Mouse (Mus musculus) liver, embryonic 11.5 days (tissue): Measurements from ENCODE around the gene Slc26a8. TPM values are rescaled to one million over a fixed set of nuclear protein-coding genes. Genes with fewer than 3 reads are reported as not detected.

Source experiments
- ATAC-seq: fragments of 200-750 bp; cut with Nextera tagmentation; replicated peaks from 2 replicates; pipeline ENCODE4 v1.8.0; 2017; ENCODE audit warnings: moderate number of reproducible peaks, mild to moderate bottlenecking, moderate TSS enrichment, moderate library complexity; ENCODE audit not compliant: low FRiP score
- DNase-seq: peaks from one replicate; pipeline ENCODE4 v3.0.0-alpha.2; 2017; ENCODE audit warnings: low spot score
- H3K27ac ChIP-seq: fragments of 300-500 bp; sonication (generic); 2 replicates; pipeline ENCODE4 v1.5.1; 2014; ENCODE audit warnings: mild to moderate bottlenecking, low read depth, low read length, control low read depth
- H3K27me3 ChIP-seq: fragments of 300-500 bp; sonication (generic); replicated peaks from 2 replicates; pipeline ENCODE4 v1.6.1; 2014; ENCODE audit warnings: low read length, mixed read lengths; ENCODE audit not compliant: control insufficient read depth, insufficient read depth
- H3K36me3 ChIP-seq: fragments of 300-500 bp; sonication (generic); 2 replicates; pipeline ENCODE4 v1.6.1; 2014; ENCODE audit warnings: mild to moderate bottlenecking, low read length, moderate library complexity, mixed read lengths; ENCODE audit not compliant: control insufficient read depth, insufficient read depth
- H3K4me1 ChIP-seq: fragments of 300-500 bp; sonication (generic); replicated peaks from 2 replicates; pipeline ENCODE4 v1.6.1; 2014; ENCODE audit warnings: low read length, mixed read lengths; ENCODE audit not compliant: control insufficient read depth, insufficient read depth
- H3K4me2 ChIP-seq: fragments of 300-500 bp; sonication (generic); 2 replicates; pipeline ENCODE4 v1.6.1; 2014; ENCODE audit warnings: mild to moderate bottlenecking, control low read depth, moderate library complexity
- H3K4me3 ChIP-seq: fragments of 300-500 bp; sonication (generic); 2 replicates; pipeline ENCODE4 v1.5.1; 2014; ENCODE audit warnings: low read depth, low read length, control low read depth
- H3K9ac ChIP-seq: fragments of 300-500 bp; sonication (generic); 2 replicates; pipeline ENCODE4 v1.6.1; 2014; ENCODE audit warnings: low read depth, low read length, control low read depth
- H3K9me3 ChIP-seq: fragments of 300-500 bp; sonication (generic); 2 replicates; pipeline ENCODE4 v1.6.1; 2016; ENCODE audit warnings: low read length, inconsistent platforms, mixed read lengths; ENCODE audit not compliant: control insufficient read depth
- WGBS: fragments of 180-500 bp; shearing (Covaris S2); extraction: QIAGEN DNeasy Blood & Tissue Kit; methylation state at CpG from one replicate; pipeline ENCODE4 v1.1.7; 2014; 5-methylcytosine and 5-hydroxymethylcytosine counted together
- polyA plus RNA-seq: library from polyadenylated mRNA; unstranded; fragments of >200 nt; fragmentation: Nextera tagmentation; extraction: Ambion mirVana; gene quantifications from 2 replicates; pipeline ENCODE4 v1.2.1, GENCODE M21; 2014

Slc26a8 gene
- polyA plus RNA-seq, 1 experiment from 2014 or later, result 0.34 TPM

- Histone ChIP-seq H3K4me3 (no peak overlapping the region), H3K36me3 (peaks cover 32% of the 10 kb centered on the region), H3K4me2 (no peak overlapping the region), H3K27me3 (no peaks in the 10 kb centered on the region), H3K4me1 (peaks cover 6% of the 10 kb centered on the region), H3K27ac (no peak overlapping the region), H3K9ac (no peak overlapping the region), H3K9me3 (no peaks in the 10 kb centered on the region; the same call in 1 of the 2 replicates)
- ATAC-seq (no peak), DNase-seq (no peak)
- WGBS, result 77% methylated on average over 6 of the region's 7 CpGs
Observed at GRCm38 (mm10) chr17:28715832-28716548, 26.0 kb upstream of the Slc26a8 start.

GRCm38 (mm10) chr17:28714006-28714405, 24.0 kb upstream of the Slc26a8 start:
- H3K9ac ChIP-seq, result no peak overlapping the region
- H3K4me1 ChIP-seq, result peaks cover 24% of the 10 kb centered on the region
- no peak overlapping the region for H3K27ac ChIP-seq
- H3K4me2 ChIP-seq, result no peak overlapping the region
- no peaks in the 10 kb centered on the region; the same call in 1 of the 2 replicates for H3K9me3 ChIP-seq
- H3K36me3 ChIP-seq, result peaks cover 28% of the 10 kb centered on the region
- no peak overlapping the region for H3K4me3 ChIP-seq
- ATAC-seq (no peak), DNase-seq (no peak)
- 93% methylated on average over 3 of the region's 3 CpGs for WGBS
- no peaks in the 10 kb centered on the region for H3K27me3 ChIP-seq

- DNase-seq, result no peak
- Histone ChIP-seq H3K36me3 (peaks cover 25% of the 10 kb centered on the region), H3K4me1 (peaks cover 31% of the 10 kb centered on the region), H3K4me2 (no peak overlapping the region), H3K4me3 (no peak overlapping the region), H3K9me3 (no peaks in the 10 kb centered on the region; the same call in 1 of the 2 replicates), H3K9ac (no peak overlapping the region), H3K27me3 (no peaks in the 10 kb centered on the region), H3K27ac (no peak overlapping the region)
- 77% methylated on average over 6 of the region's 6 CpGs for WGBS
- ATAC-seq, result no peak
Observed at GRCm38 (mm10) chr17:28712305-28712704, 22.3 kb upstream of the Slc26a8 start.

- ATAC-seq (no peak), DNase-seq (no peak)
- H3K27ac ChIP-seq, result no peak overlapping the region
- no peaks in the 10 kb centered on the region; the same call in 1 of the 2 replicates for H3K9me3 ChIP-seq
- peaks cover 23% of the 10 kb centered on the region for H3K36me3 ChIP-seq
- no peak overlapping the region for H3K9ac ChIP-seq
- 88% methylated on average over 6 of the region's 6 CpGs for WGBS
- H3K4me1 ChIP-seq, result peaks cover 39% of the 10 kb centered on the region
- no peak overlapping the region for H3K4me2 ChIP-seq
- H3K4me3 ChIP-seq, result no peak overlapping the region
- H3K27me3 ChIP-seq, result no peaks in the 10 kb centered on the region
Observed at GRCm38 (mm10) chr17:28711237-28711636, 21.2 kb upstream of the Slc26a8 start.

- Histone ChIP-seq H3K9ac (no peak overlapping the region), H3K4me3 (no peak overlapping the region), H3K27ac (no peak overlapping the region), H3K36me3 (peaks cover 18% of the 10 kb centered on the region), H3K9me3 (no peaks in the 10 kb centered on the region; the same call in 1 of the 2 replicates), H3K4me2 (no peak overlapping the region), H3K4me1 (peaks cover 39% of the 10 kb centered on the region), H3K27me3 (no peaks in the 10 kb centered on the region)
- DNase-seq (no peak), ATAC-seq (no peak)
- 88% methylated on average over 8 of the region's 8 CpGs for whole genome bisulfite sequencing
Observed at GRCm38 (mm10) chr17:28710291-28710688, 20.3 kb upstream of the Slc26a8 start.

- DNase-seq (no peak), ATAC-seq (peak; percentile 29; the same call in 1 of the 2 replicates)
- H3K4me3 ChIP-seq, result no peak overlapping the region
- H3K4me2 ChIP-seq, result peak overlapping the region; percentile 8; the same call in 1 of the 2 replicates
- peaks cover 15% of the 10 kb centered on the region for H3K36me3 ChIP-seq
- H3K27me3 ChIP-seq, result no peaks in the 10 kb centered on the region
- H3K9me3 ChIP-seq, result no peaks in the 10 kb centered on the region; the same call in 1 of the 2 replicates
- peak overlapping the region; percentile 19; the same call in 1 of the 2 replicates for H3K27ac ChIP-seq
- peaks cover 39% of the 10 kb centered on the region for H3K4me1 ChIP-seq
- WGBS, result 72% methylated on average over 8 of the region's 8 CpGs
- no peak overlapping the region for H3K9ac ChIP-seq
Observed at GRCm38 (mm10) chr17:28709552-28710290, 19.7 kb upstream of the Slc26a8 start.

- Histone ChIP-seq H3K27ac (no peak overlapping the region), H3K9me3 (no peaks in the 10 kb centered on the region; the same call in 1 of the 2 replicates), H3K27me3 (no peaks in the 10 kb centered on the region), H3K9ac (no peak overlapping the region), H3K36me3 (peaks cover 11% of the 10 kb centered on the region), H3K4me2 (no peak overlapping the region), H3K4me3 (no peak overlapping the region), H3K4me1 (peaks cover 39% of the 10 kb centered on the region)
- 38% methylated on average over 2 of the region's 2 CpGs for WGBS
- DNase-seq, result no peak
- ATAC-seq, result no peak
Observed at GRCm38 (mm10) chr17:28708989-28709388, 19.0 kb upstream of the Slc26a8 start.

GRCm38 (mm10) chr17:28707816-28708215, 17.8 kb upstream of the Slc26a8 start:
- no peak overlapping the region for H3K4me2 ChIP-seq
- WGBS, result 72% methylated on average over 2 of the region's 2 CpGs
- H3K36me3 ChIP-seq, result peaks cover 3% of the 10 kb centered on the region; the same call in 1 of the 2 replicates
- H3K4me3 ChIP-seq, result no peak overlapping the region
- DNase-seq (no peak), ATAC-seq (no peak)
- peaks cover 39% of the 10 kb centered on the region for H3K4me1 ChIP-seq
- no peaks in the 10 kb centered on the region for H3K27me3 ChIP-seq
- no peak overlapping the region for H3K27ac ChIP-seq
- no peak overlapping the region for H3K9ac ChIP-seq
- H3K9me3 ChIP-seq, result no peaks in the 10 kb centered on the region
